Mouse (Mus musculus) heart, adult 18-20 months (tissue): ENCODE data around the gene Zbtb7b. TPM values are rescaled to one million over a fixed set of nuclear protein-coding genes. Genes with fewer than 3 reads are reported as not detected.

Experiments
- DNase-seq, 2 experiments: peaks; one replicate each; pipeline ENCODE4 v3.0.0; 2021 to 2022; ENCODE audit warnings: mixed read lengths in 1 of 2
- total RNA-seq, 2 experiments: library from RNA; stranded (reverse); gene quantifications; 2 replicates each; pipeline ENCODE4 v1.2.3; 2021

The Zbtb7b gene
- total RNA-seq, 2 experiments from 2014 or later = 21.3 to 23.3 TPM

GRCm38 (mm10) chr3:89390111-89390515 is 4.5 kb downstream of the Zbtb7b start:
- DNase-seq = peak; percentile 72 to 81

GRCm38 (mm10) chr3:89388901-89389740 is 5.5 kb downstream of the Zbtb7b start:
- DNase-seq = peak; percentile 55 to 62

GRCm38 (mm10) chr3:89388134-89388881 is 6.3 kb downstream of the Zbtb7b start:
- peak; percentile 70 to 84 for DNase-seq

GRCm38 (mm10) chr3:89387632-89388031 is 6.9 kb downstream of the Zbtb7b start:
- DNase-seq = peak; percentile 44 to 59

- no peak for DNase-seq
Measured at GRCm38 (mm10) chr3:89386438-89387420, 7.8 kb downstream of the Zbtb7b start.

- no peak for DNase-seq
Measured at GRCm38 (mm10) chr3:89385451-89385850, 9.1 kb downstream of the Zbtb7b start.

- DNase-seq = no peak
Measured at GRCm38 (mm10) chr3:89384331-89385076, 10.1 kb downstream of the Zbtb7b start.

- no peak for DNase-seq
Measured at GRCm38 (mm10) chr3:89383651-89384255, 10.8 kb downstream of the Zbtb7b start.

GRCm38 (mm10) chr3:89382950-89383349 is 11.6 kb downstream of the Zbtb7b start:
- no peak for DNase-seq

GRCm38 (mm10) chr3:89382033-89382882 is 12.3 kb downstream of the Zbtb7b start:
- no peak for DNase-seq

GRCm38 (mm10) chr3:89381233-89381632 is 13.3 kb downstream of the Zbtb7b start:
- no peak for DNase-seq

GRCm38 (mm10) chr3:89380711-89381110 is 13.9 kb downstream of the Zbtb7b start:
- no peak for DNase-seq

- DNase-seq = no peak
Measured at GRCm38 (mm10) chr3:89380291-89380690, 14.3 kb downstream of the Zbtb7b start.

GRCm38 (mm10) chr3:89379388-89380131 is 15.0 kb downstream of the Zbtb7b start:
- no peak for DNase-seq

GRCm38 (mm10) chr3:89378394-89379067 is 16.0 kb downstream of the Zbtb7b start:
- peak; percentile 83 to 90 for DNase-seq

GRCm38 (mm10) chr3:89377831-89378230 is 16.7 kb downstream of the Zbtb7b start:
- no peak for DNase-seq

GRCm38 (mm10) chr3:89373581-89374231 is 20.9 kb downstream of the Zbtb7b start:
- DNase-seq = no peak

GRCm38 (mm10) chr3:89367338-89367737 is 27.2 kb downstream of the Zbtb7b start:
- DNase-seq = no peak
